Mouse (Mus musculus): ENCODE measurements around the gene Saysd1. TPM values are rescaled to one million over a fixed set of nuclear protein-coding genes. Genes with fewer than 3 reads are reported as not detected.

Saysd1 gene
- total RNA-seq, 2 experiments from 2014 or later = 6.9 to 7.4 TPM

- no peak for DNase-seq (ENCODE audit: low spot score in 2 of 2)
Measured at GRCm38 (mm10) chr14:20113189-20113961, 25.0 kb downstream of the Saysd1 start.

GRCm38 (mm10) chr14:20112218-20112617 lies 26.1 kb downstream of the Saysd1 start:
- DNase-seq (ENCODE audit: low spot score in 2 of 2) = no peak

GRCm38 (mm10) chr14:20110945-20111344 lies 27.4 kb downstream of the Saysd1 start:
- DNase-seq (ENCODE audit: low spot score in 2 of 2) = no peak

- DNase-seq (ENCODE audit: low spot score in 2 of 2) = no peak
Measured at GRCm38 (mm10) chr14:20106271-20106670, 32.1 kb downstream of the Saysd1 start.

- no peak for DNase-seq (ENCODE audit: low spot score in 2 of 2)
Measured at GRCm38 (mm10) chr14:20103207-20103606, 35.1 kb downstream of the Saysd1 start.

GRCm38 (mm10) chr14:20098061-20098460 lies 40.3 kb downstream of the Saysd1 start:
- no peak for DNase-seq (ENCODE audit: low spot score in 2 of 2)

GRCm38 (mm10) chr14:20094942-20095341 lies 43.4 kb downstream of the Saysd1 start:
- DNase-seq (ENCODE audit: low spot score in 2 of 2) = no peak

- DNase-seq (ENCODE audit: low spot score in 2 of 2) = no peak
Measured at GRCm38 (mm10) chr14:20093493-20093892, 44.8 kb downstream of the Saysd1 start.

- no peak for DNase-seq (ENCODE audit: low spot score in 2 of 2)
Measured at GRCm38 (mm10) chr14:20084335-20084734, 54.0 kb downstream of the Saysd1 start.

- DNase-seq (ENCODE audit: low spot score in 2 of 2) = peak; percentile 73 to 83
Measured at GRCm38 (mm10) chr14:20082536-20083325, 55.6 kb downstream of the Saysd1 start.

GRCm38 (mm10) chr14:20081937-20082533 lies 56.3 kb downstream of the Saysd1 start:
- DNase-seq (ENCODE audit: low spot score in 2 of 2) = no peak

GRCm38 (mm10) chr14:20081084-20081483 lies 57.2 kb downstream of the Saysd1 start:
- no peak for DNase-seq (ENCODE audit: low spot score in 2 of 2)

GRCm38 (mm10) chr14:20077181-20077580 lies 61.2 kb downstream of the Saysd1 start:
- DNase-seq (ENCODE audit: low spot score in 2 of 2) = no peak

- DNase-seq (ENCODE audit: low spot score in 2 of 2) = no peak
Measured at GRCm38 (mm10) chr14:20075544-20075943, 62.8 kb downstream of the Saysd1 start.

- no peak for DNase-seq (ENCODE audit: low spot score in 2 of 2)
Measured at GRCm38 (mm10) chr14:20074759-20075158, 63.6 kb downstream of the Saysd1 start.

GRCm38 (mm10) chr14:20070629-20071028 lies 67.7 kb downstream of the Saysd1 start:
- DNase-seq (ENCODE audit: low spot score in 2 of 2) = no peak

- no peak for DNase-seq (ENCODE audit: low spot score in 2 of 2)
Measured at GRCm38 (mm10) chr14:20068365-20068764, 70.0 kb downstream of the Saysd1 start.

GRCm38 (mm10) chr14:20067293-20068074 lies 70.8 kb downstream of the Saysd1 start:
- DNase-seq (ENCODE audit: low spot score in 2 of 2) = peak in 1 of 2 experiments; percentile 32

GRCm38 (mm10) chr14:20064771-20065170 lies 73.6 kb downstream of the Saysd1 start:
- no peak for DNase-seq (ENCODE audit: low spot score in 2 of 2)

GRCm38 (mm10) chr14:20048481-20048835 lies 89.9 kb downstream of the Saysd1 start:
- DNase-seq (ENCODE audit: low spot score in 2 of 2) = no peak

GRCm38 (mm10) chr14:20047814-20048480 lies 90.4 kb downstream of the Saysd1 start:
- no peak for DNase-seq (ENCODE audit: low spot score in 2 of 2)
